Mouse (Mus musculus): ENCODE measurements around the gene Rps6kb2. TPM values are rescaled to one million over a fixed set of nuclear protein-coding genes. Genes with fewer than 3 reads are reported as not detected.
"Not testable (repeated sequence)": the region's sequence is repeated elsewhere in the genome, so short reads cannot be mapped to it uniquely, and the experiment has no call there.

Rps6kb2 gene
- total RNA-seq, 2 experiments from 2014 or later = 39.5 to 39.9 TPM

GRCm38 (mm10) chr19:4146366-4147021 is 16.7 kb downstream of the Rps6kb2 start:
- intact Hi-C loops (cut with DNase I) = no loop called here
- no peak for DNase-seq (ENCODE audit: low spot score in 2 of 2)

GRCm38 (mm10) chr19:4145936-4146335 is 17.2 kb downstream of the Rps6kb2 start:
- DNase-seq (ENCODE audit: low spot score in 2 of 2) = no peak
- intact Hi-C loops (cut with DNase I) = no loop called here

GRCm38 (mm10) chr19:4144550-4145498 is 18.3 kb downstream of the Rps6kb2 start:
- DNase-seq (ENCODE audit: low spot score in 2 of 2) = no peak
- intact Hi-C loops (cut with DNase I) = no loop called here

- intact Hi-C loops (cut with DNase I) = no loop called here
Measured at GRCm38 (mm10) chr19:4143759-4144268, 19.3 kb downstream of the Rps6kb2 start, which contains the start of gene Cabp4. TSS of gene Cabp4 (minus strand) at chr19:4144033.

GRCm38 (mm10) chr19:4142416-4143173 is 20.6 kb downstream of the Rps6kb2 start:
- DNase-seq (ENCODE audit: low spot score in 2 of 2) = no peak
- intact Hi-C loops (cut with DNase I) = no loop called here

More at GRCm38 (mm10) chr19:4143759-4144268, 19.3 kb downstream of the Rps6kb2 start, which contains the start of gene Cabp4:
- DNase-seq (ENCODE audit: low spot score in 2 of 2) = no peak

- intact Hi-C loops (cut with DNase I) = no loop called here
- DNase-seq (ENCODE audit: low spot score in 2 of 2) = no peak
Measured at GRCm38 (mm10) chr19:4140147-4140546, 23.0 kb downstream of the Rps6kb2 start.

GRCm38 (mm10) chr19:4139446-4139845 is 23.7 kb downstream of the Rps6kb2 start, which contains the start of gene Gpr152:
TSS of gene Gpr152 (plus strand) at chr19:4139787.
- DNase-seq (ENCODE audit: low spot score in 2 of 2) = no peak
- intact Hi-C loops (cut with DNase I) = no loop called here

GRCm38 (mm10) chr19:4137913-4138312 is 25.2 kb downstream of the Rps6kb2 start:
- intact Hi-C loops (cut with DNase I) = no loop called here
- DNase-seq (ENCODE audit: low spot score in 2 of 2) = no peak

GRCm38 (mm10) chr19:4136463-4136862 is 26.7 kb downstream of the Rps6kb2 start:
- DNase-seq (ENCODE audit: low spot score in 2 of 2) = no peak
- intact Hi-C loops (cut with DNase I) = no loop called here

GRCm38 (mm10) chr19:4135963-4136345 is 27.2 kb downstream of the Rps6kb2 start:
- intact Hi-C loops (cut with DNase I); DNase-seq (ENCODE audit: low spot score in 2 of 2): not testable (repeated sequence)

- intact Hi-C loops (cut with DNase I); DNase-seq (ENCODE audit: low spot score in 2 of 2): not testable (repeated sequence)
Measured at GRCm38 (mm10) chr19:4135229-4135962, 27.8 kb downstream of the Rps6kb2 start.

GRCm38 (mm10) chr19:4134354-4134753 is 28.8 kb downstream of the Rps6kb2 start:
- no peak for DNase-seq (ENCODE audit: low spot score in 2 of 2)

GRCm38 (mm10) chr19:4131768-4132167 is 31.4 kb downstream of the Rps6kb2 start:
- DNase-seq (ENCODE audit: low spot score in 2 of 2) = no peak
- intact Hi-C loops (cut with DNase I) = no loop called here

More at GRCm38 (mm10) chr19:4134354-4134753, 28.8 kb downstream of the Rps6kb2 start:
- intact Hi-C loops (cut with DNase I) = no loop called here

GRCm38 (mm10) chr19:4131075-4131474 is 32.1 kb downstream of the Rps6kb2 start:
- DNase-seq (ENCODE audit: low spot score in 2 of 2) = no peak
- intact Hi-C loops (cut with DNase I) = no loop called here

GRCm38 (mm10) chr19:4130106-4130505 is 33.0 kb downstream of the Rps6kb2 start:
- intact Hi-C loops (cut with DNase I) = no loop called here
- no peak for DNase-seq (ENCODE audit: low spot score in 2 of 2)

- intact Hi-C loops (cut with DNase I) = no loop called here
- no peak for DNase-seq (ENCODE audit: low spot score in 2 of 2)
Measured at GRCm38 (mm10) chr19:4129462-4129861, 33.7 kb downstream of the Rps6kb2 start.

GRCm38 (mm10) chr19:4126759-4127495 is 36.2 kb downstream of the Rps6kb2 start:
- intact Hi-C loops (cut with DNase I) = no loop called here

More at GRCm38 (mm10) chr19:4126759-4127495, 36.2 kb downstream of the Rps6kb2 start:
- DNase-seq (ENCODE audit: low spot score in 2 of 2) = no peak

Measured in left cerebral cortex, postnatal 14 days (tissue).